Mouse (Mus musculus) cerebellum, adult 2 months (tissue): ENCODE measurements around the gene Lrrc1.

Source experiments
- CTCF ChIP-seq: fragments of 200-500 bp; IDR thresholded peaks from 2 replicates; pipeline ENCODE4 v1.5.1; 2011; ENCODE audit warnings: low read depth, mild to moderate bottlenecking, control low read depth, low read length, moderate library complexity, borderline replicate concordance; ENCODE audit not compliant: insufficient read depth
- POLR2A ChIP-seq: fragments of 200-500 bp; IDR thresholded peaks from 2 replicates; pipeline ENCODE4 v1.6.1; 2011; ENCODE audit warnings: low read length, control low read depth, borderline replicate concordance; ENCODE audit not compliant: insufficient read depth

- peak; percentile 77 for TF ChIP-seq CTCF
- no peak for TF ChIP-seq POLR2A
Observed at GRCm38 (mm10) chr9:77381565-77381964, 163.1 kb downstream of the Lrrc1 start.
